Mouse (Mus musculus): ENCODE data around the gene Hist1h1t. TPM values are rescaled to one million over a fixed set of nuclear protein-coding genes. Genes with fewer than 3 reads are reported as not detected.
"Not testable (repeated sequence)": the region's sequence is repeated elsewhere in the genome, so short reads cannot be mapped to it uniquely, and the experiment has no call there.

The Hist1h1t gene
- not detected in 2 replicates for polyA plus RNA-seq (2011; ENCODE audit: insufficient read length, low read depth, missing spikeins)

DNA sequence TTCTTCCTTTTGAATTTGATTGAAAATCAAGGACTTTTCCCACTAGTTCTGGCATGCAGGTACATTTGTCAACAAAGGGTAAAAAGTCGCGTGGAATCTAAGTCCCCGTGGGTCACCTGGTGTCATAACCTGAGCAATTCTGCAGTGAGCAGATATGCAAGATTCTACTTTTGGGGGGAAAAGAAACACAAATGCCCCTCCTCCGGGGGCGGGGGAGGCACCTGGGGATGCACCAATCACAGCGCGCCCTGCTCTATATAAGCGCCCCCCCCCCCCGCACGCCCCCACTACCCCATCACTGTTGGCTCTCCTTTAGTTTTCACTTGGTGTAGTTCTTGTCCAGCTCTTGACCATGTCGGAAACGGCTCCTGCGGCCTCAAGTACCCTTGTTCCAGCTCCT is at the start of gene Hist1h1t:
Hist1h1t (plus strand) TSS at position 301 of the 400 bp plus-strand sequence.
- H3K27ac ChIP-seq (ENCODE audit: insufficient read depth, low read length): no peak within 1 kb of the TSS
- H3K4me1 ChIP-seq (ENCODE audit: control insufficient read depth, insufficient read depth, low read length): no peaks in the 10 kb centered on the region
- no peak for TF ChIP-seq CTCF (IDR thresholded peaks at IDR 0.05; ENCODE audit: borderline replicate concordance, insufficient read depth, low read length)
- no peak for TF ChIP-seq POLR2A (IDR thresholded peaks at IDR 0.05; ENCODE audit: low read depth, low read length)
- H3K4me3 ChIP-seq (ENCODE audit: insufficient read depth, low read length): no peak within 1 kb of the TSS

- Histone ChIP-seq H3K27ac (ENCODE audit: insufficient read depth, low read length) (peak overlapping the region; percentile 89), H3K4me1 (ENCODE audit: control insufficient read depth, insufficient read depth, low read length) (peaks cover 9% of the 10 kb centered on the region), H3K4me3 (ENCODE audit: insufficient read depth, low read length) (no peak overlapping the region)
- TF ChIP-seq POLR2A (IDR thresholded peaks at IDR 0.05; ENCODE audit: low read depth, low read length) (0 out of 2 replicates have a peak, but pooled peaks have one; percentile 13), CTCF (IDR thresholded peaks at IDR 0.05; ENCODE audit: borderline replicate concordance, insufficient read depth, low read length) (no peak)
These were observed 35.8 kb upstream of the Hist1h1t start for GRCm38 (mm10) chr13:23659636-23660366.

- Histone ChIP-seq H3K4me1 (ENCODE audit: control insufficient read depth, insufficient read depth, low read length) (peaks cover 9% of the 10 kb centered on the region), H3K4me3 (ENCODE audit: insufficient read depth, low read length) (no peak overlapping the region), H3K27ac (ENCODE audit: insufficient read depth, low read length) (no peak overlapping the region)
- TF ChIP-seq POLR2A (IDR thresholded peaks at IDR 0.05; ENCODE audit: low read depth, low read length) (no peak), CTCF (IDR thresholded peaks at IDR 0.05; ENCODE audit: borderline replicate concordance, insufficient read depth, low read length) (no peak)
These were observed 33.1 kb upstream of the Hist1h1t start for GRCm38 (mm10) chr13:23662536-23662935.

DNA sequence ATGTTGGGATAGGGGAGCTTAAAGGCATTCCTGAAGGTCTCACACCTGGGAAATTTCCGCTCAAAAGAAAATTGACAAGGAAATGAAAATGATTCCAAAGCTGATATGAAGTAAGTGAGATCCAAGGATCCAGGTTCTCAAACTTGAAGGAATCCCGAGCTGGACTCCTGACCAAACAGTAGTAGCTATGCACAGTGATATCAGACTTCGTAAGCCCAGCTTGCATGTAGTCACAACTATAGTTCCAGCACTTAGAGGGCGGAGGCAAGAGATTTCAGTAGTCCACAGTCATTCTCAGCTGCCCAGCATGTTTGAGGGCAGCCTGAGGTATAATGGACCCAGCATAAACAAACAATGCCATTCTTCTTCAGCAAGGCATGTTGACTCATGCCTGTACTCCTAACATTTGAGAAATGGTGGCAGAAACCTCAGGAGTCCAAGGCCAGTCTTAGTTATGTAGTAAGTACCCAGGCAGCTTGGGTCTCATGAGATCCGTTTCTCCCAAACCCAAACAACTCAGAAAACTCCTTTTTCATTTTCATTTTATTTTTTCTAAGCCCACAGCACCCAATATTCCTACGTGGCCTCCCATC is 13.5 kb upstream of the Hist1h1t start:
- Histone ChIP-seq H3K4me3 (ENCODE audit: insufficient read depth, low read length) (no peak overlapping the region), H3K27ac (ENCODE audit: insufficient read depth, low read length) (peak overlapping the region; percentile 70), H3K4me1 (ENCODE audit: control insufficient read depth, insufficient read depth, low read length) (peaks cover 2% of the 10 kb centered on the region; the same call in 1 of the 2 replicates)
- TF ChIP-seq POLR2A (IDR thresholded peaks at IDR 0.05; ENCODE audit: low read depth, low read length) (no peak), CTCF (IDR thresholded peaks at IDR 0.05; ENCODE audit: borderline replicate concordance, insufficient read depth, low read length) (no peak)

- peaks cover 2% of the 10 kb centered on the region; the same call in 1 of the 2 replicates for H3K4me1 ChIP-seq (ENCODE audit: control insufficient read depth, insufficient read depth, low read length)
- TF ChIP-seq POLR2A (IDR thresholded peaks at IDR 0.05; ENCODE audit: low read depth, low read length) (no peak; the same call in 1 of the 2 replicates), CTCF (IDR thresholded peaks at IDR 0.05; ENCODE audit: borderline replicate concordance, insufficient read depth, low read length) (no peak)
- peak overlapping the region; percentile 49 for H3K4me3 ChIP-seq (ENCODE audit: insufficient read depth, low read length)
- peak overlapping the region; percentile 70 for H3K27ac ChIP-seq (ENCODE audit: insufficient read depth, low read length)
These were observed 13.0 kb upstream of the Hist1h1t start for GRCm38 (mm10) chr13:23682623-23682946.

DNA sequence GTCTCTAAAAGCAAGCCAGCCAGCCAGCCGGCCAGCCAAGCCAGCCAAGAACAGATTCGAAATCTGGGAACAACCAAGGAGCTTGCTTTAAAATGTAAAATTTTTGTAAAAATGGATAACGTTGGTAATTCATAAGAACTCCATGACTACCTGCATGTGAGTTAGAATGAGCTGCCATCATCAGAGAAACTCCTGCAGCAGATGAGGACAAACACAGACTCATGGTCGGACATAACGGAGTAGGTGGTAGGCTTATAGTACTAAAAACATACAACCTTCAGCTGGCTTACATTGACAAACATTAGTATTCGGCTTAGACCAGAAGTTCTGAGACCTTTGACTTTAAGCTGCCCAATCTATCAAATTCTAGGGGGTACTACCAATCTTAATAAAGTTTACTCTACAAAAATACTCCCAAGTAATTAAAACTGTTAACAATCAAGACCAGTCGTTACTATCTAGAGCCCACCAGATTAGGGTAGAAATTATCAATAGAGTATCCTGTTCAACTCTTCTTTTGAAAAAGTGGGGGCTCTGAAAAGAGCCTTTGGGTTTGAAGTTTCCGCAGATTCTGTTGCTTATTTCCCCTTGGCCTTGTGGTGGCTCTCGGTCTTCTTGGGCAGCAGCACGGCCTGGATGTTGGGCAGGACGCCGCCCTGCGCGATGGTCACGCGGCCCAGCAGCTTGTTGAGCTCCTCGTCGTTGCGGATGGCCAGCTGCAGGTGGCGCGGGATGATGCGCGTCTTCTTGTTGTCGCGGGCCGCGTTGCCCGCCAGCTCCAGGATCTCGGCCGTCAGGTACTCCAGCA is 12.5 kb upstream of the Hist1h1t start:
- TF ChIP-seq POLR2A (IDR thresholded peaks at IDR 0.05; ENCODE audit: low read depth, low read length): peak; percentile 72
- Histone ChIP-seq H3K4me3 (ENCODE audit: insufficient read depth, low read length) (peak overlapping the region; percentile 51), H3K27ac (ENCODE audit: insufficient read depth, low read length) (peak overlapping the region; percentile 70)
- H3K4me1 ChIP-seq (ENCODE audit: control insufficient read depth, insufficient read depth, low read length): not testable (repeated sequence)

- peak within 1 kb of the TSS; percentile 98 for H3K27ac ChIP-seq (ENCODE audit: insufficient read depth, low read length)
- peak within 1 kb of the TSS; percentile 95 for H3K4me3 ChIP-seq (ENCODE audit: insufficient read depth, low read length)
- TF ChIP-seq POLR2A (IDR thresholded peaks at IDR 0.05; ENCODE audit: low read depth, low read length): peak; percentile 58
- TF ChIP-seq CTCF (IDR thresholded peaks at IDR 0.05; ENCODE audit: borderline replicate concordance, insufficient read depth, low read length): no peak
- H3K4me1 ChIP-seq (ENCODE audit: control insufficient read depth, insufficient read depth, low read length): peaks cover 2% of the 10 kb centered on the region; the same call in 1 of the 2 replicates
These were observed 11.8 kb upstream of the Hist1h1t start, which contains the start of the genes Hist1h2ac and Hist1h2bc for GRCm38 (mm10) chr13:23683755-23684281. Hist1h2ac (minus strand) TSS chr13:23683948. Hist1h2bc (plus strand) TSS chr13:23684199.

- Histone ChIP-seq H3K27ac (ENCODE audit: insufficient read depth, low read length) (peak overlapping the region; percentile 98), H3K4me3 (ENCODE audit: insufficient read depth, low read length) (peak overlapping the region; percentile 95)
- peak; percentile 71 for TF ChIP-seq POLR2A (IDR thresholded peaks at IDR 0.05; ENCODE audit: low read depth, low read length)
- not testable (repeated sequence) for H3K4me1 ChIP-seq (ENCODE audit: control insufficient read depth, insufficient read depth, low read length)
These were observed 11.2 kb upstream of the Hist1h1t start for GRCm38 (mm10) chr13:23684295-23684945.
